Mouse (Mus musculus) embryonic fibroblast, embryonic 13.5 days (primary cell): ENCODE results near the gene Aunip.

ENCODE experiments used
- CTCF ChIP-seq: IDR thresholded peaks from 2 replicates; pipeline ENCODE4 v1.5.1; 2011; ENCODE audit warnings: mild to moderate bottlenecking, control low read depth, low read length, moderate library complexity, borderline replicate concordance; ENCODE audit not compliant: insufficient read depth
- POLR2A ChIP-seq: IDR thresholded peaks from 2 replicates; pipeline ENCODE4 v1.6.1; 2011; ENCODE audit warnings: low read depth, mild to moderate bottlenecking, control low read depth, low read length, moderate library complexity

- TF ChIP-seq CTCF: no peak
- TF ChIP-seq POLR2A: no peak
These were observed 53.3 kb downstream of the Aunip start for GRCm38 (mm10) chr4:134564093-134564492.
